Mouse (Mus musculus) spleen, postnatal 36 days (tissue): ENCODE data around the gene Krtap5-1.
"Not testable (repeated sequence)": the region's sequence is repeated elsewhere in the genome, so short reads cannot be mapped to it uniquely, and the experiment has no call there.

Experiments used
- DNase-seq, 2 experiments: peaks; one replicate each; pipeline ENCODE4 v3.0.0; 2022; ENCODE audit warnings: low spot score in 2 of 2, mixed read lengths in 1 of 2

The Krtap5-1 gene

GRCm38 (mm10) chr7:142296108-142296507 is 810 bp downstream of the Krtap5-1 start:
- DNase-seq: not testable (repeated sequence)

GRCm38 (mm10) chr7:142295418-142295817 is 1.5 kb downstream of the Krtap5-1 start:
- DNase-seq: no peak

- DNase-seq: not testable (repeated sequence)
These were observed 3.1 kb downstream of the Krtap5-1 start for GRCm38 (mm10) chr7:142293851-142294250.

GRCm38 (mm10) chr7:142285910-142286612 is 10.9 kb downstream of the Krtap5-1 start:
- not testable (repeated sequence) for DNase-seq

- DNase-seq: no peak
These were observed 11.6 kb downstream of the Krtap5-1 start for GRCm38 (mm10) chr7:142285130-142285835.

- peak; percentile 70 to 78 for DNase-seq
These were observed 12.3 kb downstream of the Krtap5-1 start for GRCm38 (mm10) chr7:142284615-142285080.

- peak; percentile 43 to 49 for DNase-seq
These were observed 12.8 kb downstream of the Krtap5-1 start for GRCm38 (mm10) chr7:142284023-142284591.

- not testable (repeated sequence) for DNase-seq
These were observed 14.1 kb downstream of the Krtap5-1 start for GRCm38 (mm10) chr7:142282847-142283246.

- DNase-seq: not testable (repeated sequence)
These were observed 17.6 kb downstream of the Krtap5-1 start for GRCm38 (mm10) chr7:142279291-142279690.

GRCm38 (mm10) chr7:142278183-142278582 is 18.7 kb downstream of the Krtap5-1 start:
- peak in 1 of 2 experiments; percentile 11 for DNase-seq

- DNase-seq: not testable (repeated sequence)
These were observed 22.7 kb downstream of the Krtap5-1 start, which contains the start of gene Gm4559 for GRCm38 (mm10) chr7:142274263-142274662. Gm4559 (minus strand) TSS chr7:142274363.

- DNase-seq: not testable (repeated sequence)
These were observed 38.7 kb downstream of the Krtap5-1 start, which contains the start of gene Gm2431 for GRCm38 (mm10) chr7:142258254-142258653. Gm2431 (minus strand) TSS chr7:142258354.

- DNase-seq: peak in 1 of 2 experiments; percentile 2
These were observed 41.4 kb downstream of the Krtap5-1 start for GRCm38 (mm10) chr7:142255517-142255916.

GRCm38 (mm10) chr7:142249824-142250223 is 47.1 kb downstream of the Krtap5-1 start:
- DNase-seq: no peak
